Comparison of ENCODE assay signal across 23 mouse cellular contexts in the genomic region with DNA sequence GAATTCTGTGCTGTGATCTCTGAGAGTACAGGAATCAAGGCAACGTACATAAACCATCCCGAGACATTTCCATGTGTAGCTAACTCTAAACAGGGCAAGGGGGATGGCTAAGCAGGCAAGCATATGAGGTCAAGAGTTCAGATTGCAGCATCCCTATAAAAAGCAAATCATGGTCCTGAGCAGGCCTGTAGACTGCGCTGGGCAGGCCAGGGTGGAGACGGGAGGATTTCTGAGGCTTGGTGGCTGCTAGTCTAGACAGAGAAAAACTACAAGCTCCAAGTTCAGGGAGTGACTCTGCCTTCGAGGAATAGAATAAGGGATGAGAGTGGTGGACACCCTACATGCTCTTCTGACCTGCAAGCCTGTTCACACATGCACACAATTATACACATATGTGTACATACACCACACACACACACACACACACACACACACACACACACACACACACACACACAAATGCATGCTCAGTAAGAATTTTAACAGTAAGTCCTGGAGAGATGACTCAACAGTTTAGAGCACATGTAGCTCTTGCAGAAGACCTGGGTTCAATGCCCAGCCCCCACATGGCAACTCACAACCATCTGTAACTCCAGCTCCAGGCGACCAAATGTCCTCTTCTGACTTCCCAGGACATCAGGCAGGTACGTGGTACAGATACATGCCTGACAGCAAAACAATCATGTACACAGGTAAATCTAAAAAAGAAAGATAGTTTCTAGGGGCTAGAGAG. TPM values are rescaled to one million over a fixed set of nuclear protein-coding genes. Genes with fewer than 3 reads are reported as not detected.
A peak's percentile ranks its signal among the peaks of the same experiment; 100 is the strongest.
DNase-seq lines count a peak whose midpoint lies in the region; ATAC-seq and TF ChIP-seq lines count a peak whose summit lies in the region.
"Had no signal": no experiment of that assay in that cellular context is flagged by ENCODE, and none has a peak within 500 bp of the region (broad histone marks: within the 10 kb centered on the region; RNA-seq: fewer than 3 reads in every experiment).

No protein-coding gene starts in this region.

- H3K27ac ChIP-seq in ES-Bruce4 (ENCODE audit: insufficient read depth, low read length), result 0 out of 2 replicates have a peak overlapping the region, but pooled peaks have one; percentile 25
- H3K27ac ChIP-seq in MEL (ENCODE audit: control insufficient read depth, low read depth, low read length), result peak overlapping the region; percentile 100
- H3K27ac ChIP-seq in liver, embryonic 13.5 days, result peak overlapping the region; percentile 84
- H3K27ac ChIP-seq in liver, postnatal 0 days (ENCODE audit: low read depth), result no peak overlapping the region
- H3K27ac ChIP-seq in midbrain, embryonic 15.5 days, result no peak overlapping the region
- H3K27ac ChIP-seq: embryonic facial prominence, embryonic 12.5 days; heart, adult 2 months; heart, embryonic 15.5 days; hindbrain, embryonic 10.5 days; hindbrain, embryonic 14.5 days had no signal

- peak; percentile 84 for DNase-seq in MEL (ENCODE audit: low read depth, low spot score)
- no peak for DNase-seq in liver, embryonic 13.5 days
- DNase-seq in liver, postnatal 0 days, result no peak
- DNase-seq in urinary bladder, postnatal 4 days (ENCODE audit: low spot score in 2 of 2), result no peak
- no peak for DNase-seq in adrenal gland, adult 2 months
- DNase-seq: adrenal gland, postnatal 14 days; cerebellum, adult 11-12 months; cerebellum, adult 9-10 months; cerebellum, postnatal 25 days; gastrocnemius, postnatal 36 days; heart, adult 2 months had no signal

- 59% methylated on average over 7 of the region's 7 CpGs for WGBS in liver, embryonic 13.5 days (ENCODE audit: insufficient replicate concordance)
- WGBS in liver, postnatal 0 days (ENCODE audit: insufficient replicate concordance), result 50% methylated on average over 7 of the region's 7 CpGs
- WGBS in midbrain, embryonic 15.5 days, result 80% methylated on average over 7 of the region's 7 CpGs

- no peak overlapping the region for H3K4me2 ChIP-seq in liver, embryonic 13.5 days
- H3K4me2 ChIP-seq in liver, postnatal 0 days (ENCODE audit: low read depth, low read length), result no peak overlapping the region
- no peak overlapping the region for H3K4me2 ChIP-seq in midbrain, embryonic 15.5 days
- H3K4me2 ChIP-seq: embryonic facial prominence, embryonic 12.5 days; heart, embryonic 11.5 days; heart, embryonic 15.5 days; hindbrain, embryonic 14.5 days had no signal

- H3K9me3 ChIP-seq in ES-Bruce4 (replicated peaks; ENCODE audit: control insufficient read depth, insufficient read depth, low read length, poor library complexity, severe bottlenecking) (no peaks in the 10 kb centered on the region), MEL (replicated peaks; ENCODE audit: insufficient read depth, low read length) (no peaks in the 10 kb centered on the region)
- H3K9me3 ChIP-seq in liver, embryonic 13.5 days (replicated peaks), result no peaks in the 10 kb centered on the region
- no peaks in the 10 kb centered on the region for H3K9me3 ChIP-seq in liver, postnatal 0 days (ENCODE audit: low read length)
- H3K9me3 ChIP-seq in midbrain, embryonic 15.5 days, result no peaks in the 10 kb centered on the region
- H3K9me3 ChIP-seq: embryonic facial prominence, embryonic 12.5 days; heart, embryonic 15.5 days; hindbrain, embryonic 10.5 days had no signal

- ATAC-seq in liver, embryonic 13.5 days (ENCODE audit: low read depth), result peak; percentile 26; the same call in 1 of the 2 replicates
- peak; percentile 76 for ATAC-seq in liver, postnatal 0 days
- ATAC-seq in midbrain, embryonic 15.5 days (replicated peaks), result no peak
- ATAC-seq: forebrain, embryonic 14.5 days had no signal

- H3K27me3 ChIP-seq in ES-Bruce4 (ENCODE audit: control insufficient read depth, insufficient read depth, low read length, poor library complexity, severe bottlenecking) (no peaks in the 10 kb centered on the region), MEL (ENCODE audit: control insufficient read depth in 1 of 2, insufficient read depth in 2 of 2, low read length in 2 of 2) (no peaks in the 10 kb centered on the region)
- no peaks in the 10 kb centered on the region for H3K27me3 ChIP-seq in liver, embryonic 13.5 days
- no peaks in the 10 kb centered on the region for H3K27me3 ChIP-seq in liver, postnatal 0 days (ENCODE audit: insufficient read depth, low read length)
- no peaks in the 10 kb centered on the region for H3K27me3 ChIP-seq in midbrain, embryonic 15.5 days (replicated peaks)
- H3K27me3 ChIP-seq: CH12.LX; embryonic facial prominence, embryonic 12.5 days; heart, embryonic 15.5 days had no signal

- H3K79me2 ChIP-seq in MEL (ENCODE audit: control insufficient read depth, insufficient read depth, low read length, poor library complexity), result peaks cover 4% of the 10 kb centered on the region; the same call in 1 of the 2 replicates

- H3K9ac ChIP-seq in ES-Bruce4 (ENCODE audit: low read depth, poor library complexity, severe bottlenecking) (no peak overlapping the region), MEL (ENCODE audit: control insufficient read depth, low read depth, low read length, poor library complexity, severe bottlenecking) (peak overlapping the region; percentile 77)
- H3K9ac ChIP-seq in liver, embryonic 13.5 days, result no peak overlapping the region
- H3K9ac ChIP-seq in liver, postnatal 0 days (replicated peaks), result no peak overlapping the region
- H3K9ac ChIP-seq in midbrain, embryonic 15.5 days, result no peak overlapping the region
- H3K9ac ChIP-seq: embryonic facial prominence, embryonic 12.5 days; heart, embryonic 15.5 days; hindbrain, embryonic 14.5 days had no signal

- TF ChIP-seq POLR2A in ES-Bruce4 (IDR thresholded peaks at IDR 0.05; ENCODE audit: insufficient read depth, low read length), result no peak
- peak in 1 of 2 experiments; percentile 19; a peak in 1 of 4 replicates for TF ChIP-seq POLR2A in MEL (IDR thresholded peaks at IDR 0.05; ENCODE audit: control insufficient read depth in 1 of 2, insufficient read depth in 1 of 2, low read depth in 1 of 2, low read length in 2 of 2, poor library complexity in 1 of 2)

- TF ChIP-seq CTCF in ES-Bruce4 (IDR thresholded peaks at IDR 0.05; ENCODE audit: low read depth, low read length), result no peak
- no peak for TF ChIP-seq CTCF in MEL (IDR thresholded peaks at IDR 0.05 in 2 of 3, conservative IDR thresholded peaks at IDR 0.05 in 1 of 3; ENCODE audit: control insufficient read depth in 1 of 3, insufficient read depth in 1 of 3, low read depth in 2 of 3, low read length in 3 of 3, poor library complexity in 1 of 3, severe bottlenecking in 1 of 3)
- TF ChIP-seq CTCF in liver, postnatal 0 days (IDR thresholded peaks at IDR 0.05; ENCODE audit: low read depth), result no peak

- H3K4me1 ChIP-seq in ES-Bruce4 (ENCODE audit: control insufficient read depth, insufficient read depth, low read length) (no peaks in the 10 kb centered on the region), MEL (ENCODE audit: control insufficient read depth in 1 of 2, insufficient read depth in 2 of 2, low read length in 2 of 2) (peaks cover 31 to 40% of the 10 kb centered on the region in 2 experiments)
- peaks cover 62% of the 10 kb centered on the region for H3K4me1 ChIP-seq in liver, embryonic 13.5 days (replicated peaks)
- H3K4me1 ChIP-seq in liver, postnatal 0 days (ENCODE audit: insufficient read depth), result peaks cover 5% of the 10 kb centered on the region; the same call in 1 of the 2 replicates
- H3K4me1 ChIP-seq in midbrain, embryonic 15.5 days, result no peaks in the 10 kb centered on the region
- H3K4me1 ChIP-seq: embryonic facial prominence, embryonic 12.5 days; heart, embryonic 15.5 days; hindbrain, embryonic 10.5 days had no signal

- TF ChIP-seq EP300 in ES-Bruce4 (IDR thresholded peaks at IDR 0.05; ENCODE audit: insufficient read depth, low read depth, low read length) (no peak), MEL (IDR thresholded peaks at IDR 0.05; ENCODE audit: low read depth in 1 of 2, low read length in 2 of 2) (peak in 1 of 2 experiments; percentile 56; a peak in 1 of 4 replicates)
- TF ChIP-seq EP300 in liver, postnatal 0 days (IDR thresholded peaks at IDR 0.05; ENCODE audit: low read depth), result no peak

- no peak overlapping the region for H3K4me3 ChIP-seq in ES-Bruce4 (ENCODE audit: low read depth, low read length)
- peak overlapping the region; percentile 50 to 77 for H3K4me3 ChIP-seq in MEL (ENCODE audit: control insufficient read depth in 1 of 2, insufficient read depth in 1 of 2, low read depth in 2 of 2, low read length in 2 of 2)
- no peak overlapping the region for H3K4me3 ChIP-seq in liver, embryonic 13.5 days (replicated peaks)
- no peak overlapping the region for H3K4me3 ChIP-seq in liver, postnatal 0 days (ENCODE audit: low read depth, low read length)
- H3K4me3 ChIP-seq in midbrain, embryonic 15.5 days, result no peak overlapping the region
- H3K4me3 ChIP-seq: embryonic facial prominence, embryonic 12.5 days; heart, adult 2 months; heart, embryonic 15.5 days; hindbrain, embryonic 10.5 days had no signal

- H3K36me3 ChIP-seq in ES-Bruce4 (ENCODE audit: control insufficient read depth, insufficient read depth, low read length, poor library complexity, severe bottlenecking), result no peaks in the 10 kb centered on the region
- H3K36me3 ChIP-seq in MEL (ENCODE audit: control insufficient read depth in 1 of 2, insufficient read depth in 2 of 2, low read length in 2 of 2), result peaks cover 0 to 46% of the 10 kb centered on the region in 2 experiments; a peak in 2 of 4 replicates
- H3K36me3 ChIP-seq in liver, embryonic 13.5 days, result no peaks in the 10 kb centered on the region
- H3K36me3 ChIP-seq in liver, postnatal 0 days (replicated peaks; ENCODE audit: insufficient read depth, low read length), result no peaks in the 10 kb centered on the region
- no peaks in the 10 kb centered on the region for H3K36me3 ChIP-seq in midbrain, embryonic 15.5 days (replicated peaks)
- H3K36me3 ChIP-seq: embryonic facial prominence, embryonic 12.5 days; heart, embryonic 15.5 days; hindbrain, embryonic 10.5 days had no signal

- TF ChIP-seq RAD21 in MEL (IDR thresholded peaks at IDR 0.05; ENCODE audit: low read depth, low read length), result no peak

RNA-seq across cellular contexts. Expression of gene Tex21, which starts 6.5 kb away (rescaled TPM):
- polyA plus RNA-seq in ES-Bruce4 (2011; ENCODE audit: insufficient read depth, insufficient read length, low read depth, missing spikeins) (8.8 and 8.9 TPM in 2 replicates), MEL (2012; ENCODE audit: insufficient read depth in 1 of 2, insufficient read length in 2 of 2, low read depth in 1 of 2, low replicate concordance in 2 of 2, missing spikeins in 1 of 2) (1 to 10 TPM in 1 of 2 experiments, not detected in 1; 4.4 TPM)
- 5.0 and 6.7 TPM in 2 replicates for total RNA-seq in MEL (2012; rRNA removed)
- 0.10 and 0.13 TPM in 2 replicates for polyA plus RNA-seq in liver, embryonic 13.5 days (2015; fragmentation: Nextera tagmentation; extraction: Ambion mirVana)
- polyA plus RNA-seq in liver, postnatal 0 days (2015; fragmentation: Nextera tagmentation; extraction: Ambion mirVana), result 0.08 TPM in 1 of 2 replicates, not detected in the other
- polyA plus RNA-seq in midbrain, embryonic 15.5 days (2015; fragmentation: Nextera tagmentation; extraction: Ambion mirVana), result not detected in 2 replicates
- not detected for total RNA-seq in adrenal gland, adult 2 months (2021)
- polyA plus RNA-seq in adrenal gland, adult 2 months (2012; rRNA removed), result not detected in 2 replicates
- total RNA-seq: adrenal gland, postnatal 14 days; gastrocnemius, adult 8-10 months; gastrocnemius, postnatal 36 days; heart, adult 2 months; heart, postnatal 25 days had no signal
- polyA plus RNA-seq: cortical plate, adult 2 months; embryonic facial prominence, embryonic 12.5 days; forebrain, embryonic 14.5 days; heart, adult 2 months; heart, embryonic 11.5 days; heart, embryonic 15.5 days; hindbrain, embryonic 10.5 days had no signal

RNA-seq across cellular contexts. Expression of gene Mthfd1, which starts 15.1 kb away (rescaled TPM):
- polyA plus RNA-seq in ES-Bruce4 (2011; ENCODE audit: insufficient read depth, insufficient read length, low read depth, missing spikeins), result 237 and 239 TPM in 2 replicates
- total RNA-seq in MEL (2012; rRNA removed), result 217 and 231 TPM in 2 replicates
- polyA plus RNA-seq in MEL (2012; ENCODE audit: insufficient read depth in 1 of 2, insufficient read length in 2 of 2, low read depth in 1 of 2, low replicate concordance in 2 of 2, missing spikeins in 1 of 2), result 100 to 1,000 TPM in 1 of 2 experiments, not detected in 1; 208 TPM
- 111 and 125 TPM in 2 replicates for polyA plus RNA-seq in liver, embryonic 13.5 days (2015; fragmentation: Nextera tagmentation; extraction: Ambion mirVana)
- 62.6 and 63.0 TPM in 2 replicates for polyA plus RNA-seq in liver, postnatal 0 days (2015; fragmentation: Nextera tagmentation; extraction: Ambion mirVana)
- polyA plus RNA-seq in midbrain, embryonic 15.5 days (2015; fragmentation: Nextera tagmentation; extraction: Ambion mirVana), result 30.7 and 31.2 TPM in 2 replicates
- total RNA-seq in adrenal gland, adult 2 months (2021), result 10 to 100 TPM; 41.8 to 49.4 TPM
- 16.0 and 18.1 TPM in 2 replicates for polyA plus RNA-seq in adrenal gland, adult 2 months (2012; rRNA removed)

Comparison
In these comparisons a context has a peak if more than half of its experiments do, and no peak if none do; other contexts are left out.
1. H3K27ac ChIP-seq: peak in ES-Bruce4 (single experiment), MEL (single experiment) and liver, embryonic 13.5 days (single experiment); none in liver, postnatal 0 days (single experiment) and midbrain, embryonic 15.5 days (single experiment).
2. H3K4me3 ChIP-seq: peak in MEL (2 of 2); none in ES-Bruce4 (single experiment), liver, embryonic 13.5 days (single experiment), liver, postnatal 0 days (single experiment) and midbrain, embryonic 15.5 days (single experiment).